Mouse (Mus musculus): ENCODE measurements around the gene Zpr1.
"Not testable (repeated sequence)": the region's sequence is repeated elsewhere in the genome, so short reads cannot be mapped to it uniquely, and the experiment has no call there.

Gene Zpr1

DNA sequence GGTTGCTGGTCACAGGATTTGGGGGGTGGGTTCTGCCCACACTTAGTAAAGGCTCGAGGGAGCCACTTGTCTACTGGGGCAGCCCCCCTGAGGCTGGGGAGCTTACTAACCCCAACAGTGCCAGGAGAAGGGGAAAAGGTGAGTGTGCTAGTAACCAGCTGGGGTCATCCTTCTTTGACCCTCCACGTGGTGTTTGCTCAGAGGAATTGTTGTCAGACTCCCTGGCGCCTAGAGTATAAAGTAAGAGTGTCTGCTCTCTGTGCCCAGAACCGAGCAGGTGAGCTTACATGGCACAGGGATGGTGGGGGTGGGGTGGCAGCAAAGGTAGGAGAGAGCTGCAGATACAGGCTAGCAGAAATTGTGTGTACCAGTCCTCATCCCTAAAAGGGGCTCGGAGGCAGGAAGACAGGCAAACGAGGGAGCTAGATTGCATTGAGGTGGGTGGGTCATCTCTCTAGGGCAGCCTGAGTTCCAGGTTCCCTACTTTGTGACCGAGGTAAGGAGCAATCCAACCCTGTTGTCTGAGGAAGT lies 4.5 kb upstream of the Zpr1 start, which contains the start of gene Apoa5:
Gene Apoa5, plus strand, starts transcription at position 291 of the 531 bp plus-strand sequence.
- DNase-seq = no peak

DNA sequence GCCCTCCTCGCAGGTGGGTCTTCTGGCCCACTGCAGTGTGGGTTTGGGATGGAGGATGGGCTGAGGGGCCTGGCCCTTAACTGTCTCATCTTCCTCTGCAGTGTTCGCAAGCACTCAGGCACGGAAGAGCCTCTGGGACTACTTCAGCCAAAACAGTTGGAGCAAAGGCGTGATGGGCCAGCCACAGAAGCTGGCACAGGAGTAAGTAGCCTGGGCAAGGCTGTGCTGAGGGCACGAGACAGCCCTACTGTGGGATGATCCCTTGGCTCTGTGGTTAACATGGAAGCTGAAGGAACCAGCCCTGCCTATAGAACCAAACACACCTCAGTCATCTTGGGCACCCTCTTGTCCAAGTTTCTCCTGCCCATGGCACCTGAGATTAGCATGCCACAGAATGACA lies 3.7 kb upstream of the Zpr1 start:
- DNase-seq = no peak

- DNase-seq = no peak
These were observed 2.1 kb upstream of the Zpr1 start for GRCm38 (mm10) chr9:46270782-46271181.

DNA sequence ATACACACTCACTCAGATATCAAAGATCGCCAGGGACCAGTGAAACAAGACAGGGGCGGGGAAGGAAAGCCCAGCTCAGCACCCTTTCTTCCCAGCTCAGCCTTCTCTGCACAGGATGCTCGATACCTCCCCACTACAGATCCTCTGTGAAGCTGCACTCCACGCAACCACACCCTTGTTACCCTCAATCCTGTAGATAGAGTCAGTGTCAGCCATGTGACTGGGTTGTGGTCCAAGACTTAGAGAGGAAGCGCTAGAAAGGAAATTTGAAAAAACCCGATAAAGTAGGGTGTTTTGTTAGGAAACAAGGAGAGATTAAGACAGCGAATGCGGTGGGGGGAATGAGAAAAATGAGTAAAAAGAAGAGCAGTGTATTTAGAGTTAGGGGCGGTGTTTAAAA lies 794 bp upstream of the Zpr1 start:
- no peak for DNase-seq

DNA sequence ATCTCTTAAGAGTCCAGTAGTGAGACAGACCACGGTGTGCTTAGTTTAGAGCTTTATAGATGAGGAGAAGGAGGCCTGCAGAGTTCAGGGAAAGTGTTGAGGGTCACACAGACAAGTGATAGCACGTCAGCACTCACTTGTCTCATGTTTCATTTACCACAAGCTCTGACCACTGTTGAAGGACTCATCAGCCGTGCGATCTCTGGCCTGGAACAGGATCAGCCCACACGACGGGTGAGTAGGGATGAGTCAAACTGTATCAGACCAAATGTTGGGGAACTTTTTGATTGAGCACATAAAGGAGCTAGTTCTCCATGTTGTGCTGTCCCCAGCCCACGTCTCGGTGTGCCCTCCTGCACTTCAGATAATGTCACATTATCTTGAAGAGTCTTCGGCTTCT lies 1.6 kb downstream of the Zpr1 start:
- no peak for DNase-seq

DNA sequence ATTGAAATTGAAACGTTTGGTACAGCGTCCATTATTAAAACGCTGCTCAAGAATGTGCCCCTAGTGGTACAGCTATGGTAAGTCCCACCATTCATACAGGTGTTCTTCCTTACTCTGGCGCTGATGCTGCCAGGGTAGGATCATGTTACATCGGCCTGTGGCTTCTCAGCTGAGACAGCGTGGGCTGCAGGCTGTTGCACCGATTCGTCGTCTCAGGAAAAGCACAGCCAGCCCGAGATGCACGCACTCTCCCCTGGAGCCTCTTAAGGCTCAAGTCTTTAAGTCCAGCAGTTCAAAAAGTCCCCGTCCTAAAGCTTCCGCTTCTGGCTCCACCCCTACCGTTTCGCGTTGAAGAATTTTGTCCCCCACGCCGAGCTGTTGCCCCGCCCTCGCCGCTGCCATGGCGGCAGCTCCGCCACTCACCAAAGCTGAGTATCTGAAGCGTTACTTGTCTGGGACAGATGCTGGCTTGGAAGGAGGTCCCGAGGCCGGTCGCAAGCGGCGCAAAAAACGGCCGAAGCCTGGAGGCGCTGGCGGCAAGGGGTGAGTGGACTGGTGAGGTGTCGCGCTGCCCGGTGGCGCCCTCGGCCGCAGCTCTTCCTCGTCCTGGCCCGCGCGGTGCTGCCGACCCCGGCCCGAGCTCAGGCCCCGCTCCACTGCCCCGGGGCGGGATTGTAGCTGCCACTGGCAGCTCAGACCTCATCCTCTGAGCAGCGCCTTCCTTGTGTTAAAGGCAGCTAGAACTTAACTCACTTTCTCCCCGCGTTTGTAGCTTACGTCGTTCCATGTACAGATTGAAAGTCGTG lies 10.0 kb downstream of the Zpr1 start, which contains the start of gene Bud13:
Gene Bud13, plus strand, starts transcription at position 378 of the 806 bp plus-strand sequence.
- peak; percentile 96 for DNase-seq

DNA sequence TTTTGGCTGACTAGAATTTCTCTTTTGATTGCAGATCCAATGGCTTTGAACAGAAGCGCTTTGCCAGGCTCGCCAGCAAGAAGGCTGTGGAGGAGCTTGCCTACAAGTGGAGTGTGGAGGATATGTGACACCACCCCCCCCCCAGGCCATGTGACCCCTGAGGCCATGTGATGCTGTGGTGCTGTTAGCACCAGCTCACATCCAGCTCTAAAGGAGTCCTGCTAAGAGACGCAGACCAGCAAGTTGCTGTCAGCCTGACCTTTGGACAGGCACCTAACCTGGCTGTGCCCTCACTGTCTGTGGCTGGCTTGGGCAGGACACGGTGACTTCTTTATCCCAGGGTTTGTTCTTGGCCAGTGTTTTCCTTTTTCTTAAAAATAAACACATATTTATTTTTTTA lies 25.5 kb downstream of the Zpr1 start:
- DNase-seq = no peak

GRCm38 (mm10) chr9:46302142-46302541 lies 29.3 kb downstream of the Zpr1 start:
- peak; percentile 67 for DNase-seq

- DNase-seq = peak; percentile 37
These were observed 36.3 kb downstream of the Zpr1 start for GRCm38 (mm10) chr9:46309121-46309520.

- DNase-seq = peak; percentile 77
These were observed 41.6 kb downstream of the Zpr1 start for GRCm38 (mm10) chr9:46314507-46314906.

- no peak for DNase-seq
These were observed 42.1 kb downstream of the Zpr1 start for GRCm38 (mm10) chr9:46314921-46315320.

- DNase-seq = no peak
These were observed 43.0 kb downstream of the Zpr1 start for GRCm38 (mm10) chr9:46315807-46316365.

- no peak for DNase-seq
These were observed 43.5 kb downstream of the Zpr1 start for GRCm38 (mm10) chr9:46316388-46316787.

DNA sequence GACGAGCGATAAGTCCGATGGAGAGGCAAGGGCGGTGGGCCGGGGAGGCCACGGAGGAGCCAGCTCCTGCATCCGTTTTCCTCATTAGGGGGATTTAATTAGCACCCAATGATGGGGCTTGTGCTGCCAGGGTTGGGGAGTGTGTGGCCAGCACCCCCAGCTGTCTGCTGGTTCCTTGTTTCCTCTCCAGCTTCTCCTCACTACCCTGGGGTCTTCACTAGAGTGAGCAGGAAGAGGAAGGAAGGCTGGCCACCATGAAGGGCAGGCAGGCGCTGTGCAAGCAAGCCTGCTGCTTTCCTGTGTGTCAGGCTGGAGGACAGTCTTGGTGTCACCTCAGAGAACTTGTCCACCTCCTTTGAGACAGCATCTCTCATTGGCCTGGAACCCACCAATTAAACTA lies 44.0 kb downstream of the Zpr1 start:
- no peak for DNase-seq

DNA sequence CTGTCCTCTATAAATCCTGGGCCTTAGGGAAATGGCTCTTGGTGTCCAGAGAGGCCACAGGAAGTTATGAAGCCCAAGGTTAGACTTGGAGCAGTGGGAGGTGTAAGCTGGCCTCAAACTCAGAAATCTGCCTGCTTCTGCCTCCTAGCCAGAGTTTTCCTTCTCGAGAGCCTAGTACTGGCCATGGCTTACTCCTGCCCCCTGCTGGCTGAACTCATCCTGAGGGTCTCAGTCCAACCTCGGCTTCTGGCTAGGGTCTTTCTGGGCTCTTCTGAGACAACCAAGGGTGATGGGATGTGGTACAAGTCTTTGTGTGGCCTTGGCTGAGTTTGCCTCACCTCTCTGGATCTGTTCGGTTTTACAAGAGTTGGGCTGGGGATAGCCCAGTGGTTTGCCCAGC lies 45.1 kb downstream of the Zpr1 start:
- no peak for DNase-seq

DNA sequence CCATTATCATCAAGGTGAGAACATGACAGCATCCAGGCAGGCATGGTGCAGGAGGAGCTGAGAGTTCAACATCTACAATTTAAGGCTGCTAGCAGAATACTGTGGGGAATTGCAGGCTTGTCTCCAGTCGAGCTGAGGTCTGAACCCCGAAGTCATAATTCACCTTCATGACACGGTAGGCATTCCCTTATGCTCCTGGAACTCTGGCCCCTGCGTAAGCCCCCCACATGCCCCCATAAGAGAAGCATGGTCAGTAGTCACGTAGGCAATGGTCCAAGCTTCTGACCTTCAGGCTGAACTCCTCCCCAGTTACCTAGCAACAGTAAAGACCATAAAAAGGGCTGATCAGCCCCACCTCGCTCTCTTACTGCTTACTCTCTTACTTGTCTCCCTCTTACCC lies 47.0 kb downstream of the Zpr1 start, which contains the start of gene 4931429L15Rik:
Gene 4931429L15Rik, minus strand, starts transcription at position 101 of the 400 bp plus-strand sequence.
- DNase-seq = not testable (repeated sequence)

- no peak for DNase-seq
These were observed 47.6 kb downstream of the Zpr1 start for GRCm38 (mm10) chr9:46320461-46320860.

DNA sequence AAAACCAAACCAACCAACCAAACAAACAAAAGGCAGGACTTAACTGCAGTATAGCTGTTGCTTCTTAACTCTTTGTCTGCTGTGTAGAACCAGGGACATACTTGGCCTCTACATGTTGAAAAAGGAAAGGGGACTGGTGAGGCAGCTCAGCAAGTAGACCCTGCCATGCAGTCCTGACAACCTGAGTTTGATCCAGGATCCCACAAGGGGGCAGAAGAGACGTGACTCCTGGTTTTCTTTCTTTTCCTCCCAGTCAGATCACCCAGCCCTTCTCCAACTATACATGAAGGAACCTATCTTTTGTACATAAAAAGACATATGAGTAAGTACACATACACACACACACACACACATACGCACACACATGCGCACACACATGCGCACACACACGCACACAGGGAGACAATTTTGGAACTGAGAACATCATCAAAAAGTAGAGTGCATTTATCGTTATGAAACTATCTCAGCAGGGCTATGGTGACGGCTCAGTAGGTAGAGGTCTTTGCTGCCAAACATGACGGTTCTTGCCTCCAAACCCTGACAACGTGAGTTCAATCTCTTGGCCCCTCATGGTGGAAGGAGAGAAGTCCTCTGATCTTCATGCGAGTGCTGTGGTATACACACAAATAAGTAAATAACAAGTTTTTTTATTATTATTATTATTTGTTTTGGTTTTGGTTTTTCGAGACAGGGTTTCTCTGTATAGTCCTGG lies 54.0 kb downstream of the Zpr1 start:
- no peak for DNase-seq

- no peak for DNase-seq
These were observed 55.1 kb downstream of the Zpr1 start for GRCm38 (mm10) chr9:46327706-46328571.

DNA sequence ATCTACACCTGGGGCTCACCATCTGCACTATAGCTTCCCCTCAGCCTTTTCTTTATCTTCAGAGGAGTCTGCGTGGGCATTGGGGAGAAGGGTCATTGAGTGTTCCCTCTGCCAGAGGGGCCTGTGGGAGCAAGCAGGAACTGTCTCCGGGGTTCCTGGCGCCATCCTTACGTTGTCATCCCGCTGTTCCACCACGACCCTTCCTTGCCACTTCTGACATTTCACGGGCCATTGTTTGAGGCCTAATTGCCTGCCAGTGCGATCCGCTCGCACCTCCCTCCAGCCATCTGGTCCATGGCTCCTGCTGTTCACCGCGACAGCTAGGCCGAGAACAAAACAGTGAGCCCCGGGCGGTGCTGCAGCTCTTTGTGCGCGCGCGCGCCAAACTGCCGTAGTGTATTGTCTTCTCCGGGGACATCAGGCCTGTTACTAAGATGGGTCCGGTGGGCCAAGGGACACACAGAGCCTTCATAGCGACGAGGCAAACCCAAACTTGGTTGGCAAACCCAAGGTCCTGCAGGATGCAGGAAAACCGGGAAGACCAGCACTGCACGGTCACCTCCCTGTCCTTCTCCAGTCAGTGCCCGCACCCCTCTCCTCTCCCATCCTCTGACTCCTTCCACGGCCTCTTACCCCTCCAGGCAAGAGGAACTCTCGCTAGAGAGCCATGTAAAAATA lies 55.8 kb downstream of the Zpr1 start:
- DNase-seq = peak; percentile 54

GRCm38 (mm10) chr9:46329250-46329648 lies 56.4 kb downstream of the Zpr1 start:
- DNase-seq = peak; percentile 45

All from kidney, postnatal 10 days (tissue).